Mouse (Mus musculus): ENCODE measurements at regions not wholly inside any gene's neighbourhood (a gene's known extent, or its start where the extent isn't known, plus 50 kb on each side); places are given as distances from the start of the nearest gene placed in this dataset.
"Not testable (repeated sequence)": the region's sequence is repeated elsewhere in the genome, so short reads cannot be mapped to it uniquely, and the experiment has no call there.

GRCm38 (mm10) chr2:129927218-129927617, 84.9 kb upstream of the Tgm3 start:
- no peaks in the 10 kb centered on the region for H3K4me1 ChIP-seq (ENCODE audit: control insufficient read depth, insufficient read depth, low read length)
- no peaks in the 10 kb centered on the region for H3K79me2 ChIP-seq (ENCODE audit: control insufficient read depth, insufficient read depth, low read length)
- WGBS = 72% methylated on average over 2 of the region's 2 CpGs
- H3K9ac ChIP-seq (ENCODE audit: low read depth, low read length) = no peak overlapping the region
- TF ChIP-seq CTCF (IDR thresholded peaks at IDR 0.05; ENCODE audit: low read depth, low read length) = no peak
- no peak for TF ChIP-seq POLR2A (IDR thresholded peaks at IDR 0.05; ENCODE audit: extremely low read depth, insufficient read depth, low read length)
- no peaks in the 10 kb centered on the region for H3K27me3 ChIP-seq (ENCODE audit: control insufficient read depth, insufficient read depth, low read length)
- no peak overlapping the region for H3K4me3 ChIP-seq (ENCODE audit: insufficient read depth, low read depth, low read length)
- DNase-seq (ENCODE audit: extremely low read depth, low read depth, low spot score) = no peak
- no peak overlapping the region for H3K27ac ChIP-seq (replicated peaks; ENCODE audit: insufficient read depth, low read depth, low read length)
- H3K36me3 ChIP-seq (ENCODE audit: control insufficient read depth, insufficient read depth, low read length) = no peaks in the 10 kb centered on the region

GRCm38 (mm10) chr2:129933578-129933977, 78.6 kb upstream of the Tgm3 start:
- no peaks in the 10 kb centered on the region; the same call in 1 of the 2 replicates for H3K27me3 ChIP-seq (ENCODE audit: control insufficient read depth, insufficient read depth, low read length)
- no peak for TF ChIP-seq CTCF (IDR thresholded peaks at IDR 0.05; ENCODE audit: low read depth, low read length)
- TF ChIP-seq POLR2A (IDR thresholded peaks at IDR 0.05; ENCODE audit: extremely low read depth, insufficient read depth, low read length) = no peak
- no peaks in the 10 kb centered on the region for H3K79me2 ChIP-seq (ENCODE audit: control insufficient read depth, insufficient read depth, low read length)
- H3K4me3 ChIP-seq (ENCODE audit: insufficient read depth, low read depth, low read length) = no peak overlapping the region
- H3K27ac ChIP-seq (replicated peaks; ENCODE audit: insufficient read depth, low read depth, low read length) = no peak overlapping the region
- H3K9ac ChIP-seq (ENCODE audit: low read depth, low read length) = no peak overlapping the region
- H3K4me1 ChIP-seq (ENCODE audit: control insufficient read depth, insufficient read depth, low read length) = no peaks in the 10 kb centered on the region
- 91% methylated on average over 1 of the region's 1 CpGs for WGBS
- H3K36me3 ChIP-seq (ENCODE audit: control insufficient read depth, insufficient read depth, low read length) = no peaks in the 10 kb centered on the region
- no peak for DNase-seq (ENCODE audit: extremely low read depth, low read depth, low spot score)

GRCm38 (mm10) chr2:129942824-129943223, 69.3 kb upstream of the Tgm3 start:
- H3K9ac ChIP-seq (ENCODE audit: low read depth, low read length) = no peak overlapping the region
- no peaks in the 10 kb centered on the region for H3K79me2 ChIP-seq (ENCODE audit: control insufficient read depth, insufficient read depth, low read length)
- peak; percentile 71 for DNase-seq (ENCODE audit: extremely low read depth, low read depth, low spot score)
- no peaks in the 10 kb centered on the region for H3K36me3 ChIP-seq (ENCODE audit: control insufficient read depth, insufficient read depth, low read length)
- TF ChIP-seq POLR2A (IDR thresholded peaks at IDR 0.05; ENCODE audit: extremely low read depth, insufficient read depth, low read length) (no peak), CTCF (IDR thresholded peaks at IDR 0.05; ENCODE audit: low read depth, low read length) (no peak)
- no peak overlapping the region for H3K4me3 ChIP-seq (ENCODE audit: insufficient read depth, low read depth, low read length)
- 42% methylated on average over 4 of the region's 4 CpGs for WGBS
- H3K4me1 ChIP-seq (ENCODE audit: control insufficient read depth, insufficient read depth, low read length) = no peaks in the 10 kb centered on the region
- no peaks in the 10 kb centered on the region for H3K27me3 ChIP-seq (ENCODE audit: control insufficient read depth, insufficient read depth, low read length)
- H3K27ac ChIP-seq (replicated peaks; ENCODE audit: insufficient read depth, low read depth, low read length) = no peak overlapping the region

GRCm38 (mm10) chr2:129947847-129948553, 64.1 kb upstream of the Tgm3 start:
- H3K36me3 ChIP-seq (ENCODE audit: control insufficient read depth, insufficient read depth, low read length) = no peaks in the 10 kb centered on the region
- no peaks in the 10 kb centered on the region for H3K4me1 ChIP-seq (ENCODE audit: control insufficient read depth, insufficient read depth, low read length)
- DNase-seq (ENCODE audit: extremely low read depth, low read depth, low spot score) = no peak
- H3K9ac ChIP-seq (ENCODE audit: low read depth, low read length) = no peak overlapping the region
- no peak overlapping the region for H3K27ac ChIP-seq (replicated peaks; ENCODE audit: insufficient read depth, low read depth, low read length)
- no peak overlapping the region for H3K4me3 ChIP-seq (ENCODE audit: insufficient read depth, low read depth, low read length)
- H3K79me2 ChIP-seq (ENCODE audit: control insufficient read depth, insufficient read depth, low read length) = no peaks in the 10 kb centered on the region
- WGBS = 66% methylated on average over 20 of the region's 20 CpGs
- no peak for TF ChIP-seq POLR2A (IDR thresholded peaks at IDR 0.05; ENCODE audit: extremely low read depth, insufficient read depth, low read length)
- no peak for TF ChIP-seq CTCF (IDR thresholded peaks at IDR 0.05; ENCODE audit: low read depth, low read length)
- no peaks in the 10 kb centered on the region for H3K27me3 ChIP-seq (ENCODE audit: control insufficient read depth, insufficient read depth, low read length)

GRCm38 (mm10) chr2:129949786-129950185, 62.4 kb upstream of the Tgm3 start:
- not testable (repeated sequence) for H3K27me3 ChIP-seq (ENCODE audit: control insufficient read depth, insufficient read depth, low read length); H3K36me3 ChIP-seq (ENCODE audit: control insufficient read depth, insufficient read depth, low read length); H3K4me1 ChIP-seq (ENCODE audit: control insufficient read depth, insufficient read depth, low read length); H3K4me3 ChIP-seq (ENCODE audit: insufficient read depth, low read depth, low read length); H3K27ac ChIP-seq (replicated peaks; ENCODE audit: insufficient read depth, low read depth, low read length); H3K79me2 ChIP-seq (ENCODE audit: control insufficient read depth, insufficient read depth, low read length); H3K9ac ChIP-seq (ENCODE audit: low read depth, low read length)
- 43% methylated on average over 6 of the region's 6 CpGs for whole genome bisulfite sequencing
- DNase-seq (ENCODE audit: extremely low read depth, low read depth, low spot score) = peak; percentile 53

GRCm38 (mm10) chr2:129952486-129952885, 59.7 kb upstream of the Tgm3 start:
- Histone ChIP-seq H3K27ac (replicated peaks; ENCODE audit: insufficient read depth, low read depth, low read length) (no peak overlapping the region), H3K9ac (ENCODE audit: low read depth, low read length) (no peak overlapping the region), H3K27me3 (ENCODE audit: control insufficient read depth, insufficient read depth, low read length) (no peaks in the 10 kb centered on the region; the same call in 1 of the 2 replicates), H3K4me3 (ENCODE audit: insufficient read depth, low read depth, low read length) (no peak overlapping the region), H3K79me2 (ENCODE audit: control insufficient read depth, insufficient read depth, low read length) (no peaks in the 10 kb centered on the region), H3K36me3 (ENCODE audit: control insufficient read depth, insufficient read depth, low read length) (no peaks in the 10 kb centered on the region), H3K4me1 (ENCODE audit: control insufficient read depth, insufficient read depth, low read length) (no peaks in the 10 kb centered on the region)
- TF ChIP-seq POLR2A (IDR thresholded peaks at IDR 0.05; ENCODE audit: extremely low read depth, insufficient read depth, low read length) (no peak), CTCF (IDR thresholded peaks at IDR 0.05; ENCODE audit: low read depth, low read length) (no peak)
- WGBS = 88% methylated on average over 4 of the region's 4 CpGs
- DNase-seq (ENCODE audit: extremely low read depth, low read depth, low spot score) = no peak

All from liver, adult 2 months (tissue).